Mouse (Mus musculus) lung, embryonic 15.5 days (tissue): ENCODE results near the gene Tor3a. TPM values are rescaled to one million over a fixed set of nuclear protein-coding genes. Genes with fewer than 3 reads are reported as not detected.

Source experiments
- ATAC-seq: fragments of 200-750 bp; cut with Nextera tagmentation; 2 replicates; pipeline ENCODE4 v1.8.0; 2017; ENCODE audit warnings: moderate number of reproducible peaks, borderline replicate concordance; ENCODE audit not compliant: low FRiP score, low TSS enrichment; ENCODE audit errors: extremely low read depth
- H3K27ac ChIP-seq: fragments of 300-500 bp; sonication (generic); 2 replicates; pipeline ENCODE4 v1.5.1; 2015; ENCODE audit warnings: moderate library complexity, mild to moderate bottlenecking, inconsistent platforms
- H3K27me3 ChIP-seq: fragments of 300-500 bp; sonication (generic); 2 replicates; pipeline ENCODE4 v1.6.1; 2015; ENCODE audit warnings: inconsistent platforms
- H3K36me3 ChIP-seq: fragments of 300-500 bp; sonication (generic); 2 replicates; pipeline ENCODE4 v1.6.1; 2015; ENCODE audit warnings: inconsistent platforms
- H3K4me1 ChIP-seq: fragments of 300-500 bp; sonication (generic); 2 replicates; pipeline ENCODE4 v1.6.1; 2015; ENCODE audit warnings: inconsistent platforms
- H3K4me2 ChIP-seq: fragments of 300-500 bp; sonication (generic); 2 replicates; pipeline ENCODE4 v1.6.1; 2015; ENCODE audit warnings: inconsistent platforms, mild to moderate bottlenecking, moderate library complexity
- H3K4me3 ChIP-seq: fragments of 300-500 bp; sonication (generic); 2 replicates; pipeline ENCODE4 v1.5.1; 2015; ENCODE audit warnings: mild to moderate bottlenecking, inconsistent platforms
- H3K9ac ChIP-seq: fragments of 300-500 bp; sonication (generic); 2 replicates; pipeline ENCODE4 v1.6.1; 2015; ENCODE audit warnings: inconsistent platforms
- H3K9me3 ChIP-seq: fragments of 300-500 bp; sonication (generic); 2 replicates; pipeline ENCODE4 v1.6.1; 2016; ENCODE audit warnings: inconsistent platforms
- WGBS: fragments of 180-500 bp; shearing (Covaris S2); methylation state at CpG from one replicate; pipeline ENCODE4 v1.1.7; 2015; 5-methylcytosine and 5-hydroxymethylcytosine counted together
- polyA plus RNA-seq: library from polyadenylated mRNA; unstranded; fragments of >200 nt; fragmentation: Nextera tagmentation; extraction: Ambion mirVana; gene quantifications from 2 replicates; pipeline ENCODE4 v1.2.1, GENCODE M21; 2015

Gene Tor3a
- polyA plus RNA-seq, 1 experiment from 2014 or later: 12.3 TPM

- ATAC-seq: no peak
- WGBS: 30% methylated on average over 1 of the region's 1 CpGs
These were observed 49.9 kb downstream of the Tor3a start for GRCm38 (mm10) chr1:156624231-156624630.

GRCm38 (mm10) chr1:156620951-156621350, 53.2 kb downstream of the Tor3a start:
- Histone ChIP-seq H3K27me3 (no peaks in the 10 kb centered on the region), H3K4me2 (no peak overlapping the region), H3K4me3 (no peak overlapping the region), H3K36me3 (peaks cover 13% of the 10 kb centered on the region), H3K9ac (no peak overlapping the region), H3K27ac (peak overlapping the region; percentile 70), H3K4me1 (peaks cover 24% of the 10 kb centered on the region), H3K9me3 (no peaks in the 10 kb centered on the region)
- whole genome bisulfite sequencing: 57% methylated on average over 3 of the region's 3 CpGs
- ATAC-seq: no peak

More at GRCm38 (mm10) chr1:156624231-156624630, 49.9 kb downstream of the Tor3a start:
- no peaks in the 10 kb centered on the region for H3K27me3 ChIP-seq
- no peak overlapping the region for H3K4me3 ChIP-seq
- H3K4me2 ChIP-seq: no peak overlapping the region
- H3K27ac ChIP-seq: no peak overlapping the region
- no peaks in the 10 kb centered on the region for H3K9me3 ChIP-seq
- H3K9ac ChIP-seq: no peak overlapping the region
- peaks cover 15% of the 10 kb centered on the region for H3K36me3 ChIP-seq
- H3K4me1 ChIP-seq: peaks cover 9% of the 10 kb centered on the region

- H3K4me1 ChIP-seq: peaks cover 29% of the 10 kb centered on the region
- no peaks in the 10 kb centered on the region for H3K9me3 ChIP-seq
- peaks cover 10% of the 10 kb centered on the region for H3K36me3 ChIP-seq
- WGBS: 54% methylated on average over 4 of the region's 4 CpGs
- H3K27ac ChIP-seq: peak overlapping the region; percentile 70
- H3K4me3 ChIP-seq: no peak overlapping the region
- H3K4me2 ChIP-seq: no peak overlapping the region
- H3K27me3 ChIP-seq: no peaks in the 10 kb centered on the region
- H3K9ac ChIP-seq: no peak overlapping the region
- peak; percentile 66 for ATAC-seq
These were observed 53.8 kb downstream of the Tor3a start for GRCm38 (mm10) chr1:156620292-156620909.

- Histone ChIP-seq H3K4me2 (peak overlapping the region; percentile 18; the same call in 1 of the 2 replicates), H3K9ac (no peak overlapping the region), H3K9me3 (no peaks in the 10 kb centered on the region), H3K27me3 (no peaks in the 10 kb centered on the region), H3K4me3 (no peak overlapping the region), H3K4me1 (peaks cover 44% of the 10 kb centered on the region), H3K36me3 (peaks cover 4% of the 10 kb centered on the region; the same call in 1 of the 2 replicates), H3K27ac (no peak overlapping the region)
- no peak for ATAC-seq
- WGBS: 50% methylated on average over 4 of the region's 4 CpGs
These were observed 56.3 kb downstream of the Tor3a start for GRCm38 (mm10) chr1:156617811-156618210.

- Histone ChIP-seq H3K36me3 (no peaks in the 10 kb centered on the region), H3K27me3 (no peaks in the 10 kb centered on the region), H3K9ac (no peak overlapping the region), H3K9me3 (no peaks in the 10 kb centered on the region), H3K4me2 (peak overlapping the region; percentile 18), H3K4me1 (peaks cover 44% of the 10 kb centered on the region), H3K4me3 (no peak overlapping the region), H3K27ac (peak overlapping the region; percentile 38)
- no peak for ATAC-seq
- WGBS: 57% methylated on average over 12 of the region's 12 CpGs
These were observed 57.1 kb downstream of the Tor3a start for GRCm38 (mm10) chr1:156616989-156617598.

GRCm38 (mm10) chr1:156615381-156616133, 58.6 kb downstream of the Tor3a start:
- 20% methylated on average over 13 of the region's 13 CpGs for WGBS
- H3K36me3 ChIP-seq: no peaks in the 10 kb centered on the region
- H3K4me3 ChIP-seq: peak overlapping the region; percentile 25
- H3K4me2 ChIP-seq: peak overlapping the region; percentile 48
- H3K9ac ChIP-seq: no peak overlapping the region
- H3K27ac ChIP-seq: peak overlapping the region; percentile 59
- peaks cover 42% of the 10 kb centered on the region for H3K4me1 ChIP-seq
- H3K9me3 ChIP-seq: no peaks in the 10 kb centered on the region
- ATAC-seq: peak; percentile 79
- H3K27me3 ChIP-seq: no peaks in the 10 kb centered on the region

GRCm38 (mm10) chr1:156614710-156615109, 59.4 kb downstream of the Tor3a start:
- Histone ChIP-seq H3K9me3 (no peaks in the 10 kb centered on the region), H3K4me3 (no peak overlapping the region), H3K27me3 (no peaks in the 10 kb centered on the region), H3K36me3 (no peaks in the 10 kb centered on the region), H3K9ac (no peak overlapping the region), H3K27ac (no peak overlapping the region), H3K4me2 (no peak overlapping the region), H3K4me1 (peaks cover 35% of the 10 kb centered on the region)
- ATAC-seq: no peak
- WGBS: 79% methylated on average over 1 of the region's 1 CpGs

GRCm38 (mm10) chr1:156613855-156614530, 60.2 kb downstream of the Tor3a start:
- Histone ChIP-seq H3K27me3 (no peaks in the 10 kb centered on the region), H3K4me3 (no peak overlapping the region), H3K36me3 (no peaks in the 10 kb centered on the region), H3K9ac (no peak overlapping the region), H3K4me2 (no peak overlapping the region), H3K4me1 (peaks cover 35% of the 10 kb centered on the region), H3K9me3 (no peaks in the 10 kb centered on the region), H3K27ac (peak overlapping the region; percentile 30)
- 36% methylated on average over 9 of the region's 9 CpGs for WGBS
- ATAC-seq: no peak; the same call in 1 of the 2 replicates

- WGBS: 73% methylated on average over 1 of the region's 1 CpGs
- Histone ChIP-seq H3K9me3 (no peaks in the 10 kb centered on the region), H3K9ac (no peak overlapping the region), H3K36me3 (no peaks in the 10 kb centered on the region), H3K27ac (no peak overlapping the region), H3K4me3 (no peak overlapping the region), H3K4me1 (peaks cover 14% of the 10 kb centered on the region), H3K27me3 (no peaks in the 10 kb centered on the region), H3K4me2 (no peak overlapping the region)
- no peak for ATAC-seq
These were observed 63.9 kb downstream of the Tor3a start for GRCm38 (mm10) chr1:156610257-156610656.

- no peak overlapping the region for H3K27ac ChIP-seq
- H3K4me3 ChIP-seq: no peak overlapping the region
- 0 out of 2 replicates have a peak, but pooled peaks cover 6% of the 10 kb centered on the region for H3K4me1 ChIP-seq
- WGBS: 91% methylated on average over 2 of the region's 2 CpGs
- no peak for ATAC-seq
- H3K36me3 ChIP-seq: no peaks in the 10 kb centered on the region
- H3K9ac ChIP-seq: no peak overlapping the region
- no peaks in the 10 kb centered on the region for H3K27me3 ChIP-seq
- H3K4me2 ChIP-seq: no peak overlapping the region
- no peaks in the 10 kb centered on the region for H3K9me3 ChIP-seq
These were observed 65.7 kb downstream of the Tor3a start for GRCm38 (mm10) chr1:156608496-156608895.

- H3K27me3 ChIP-seq: no peaks in the 10 kb centered on the region
- H3K36me3 ChIP-seq: no peaks in the 10 kb centered on the region
- H3K9me3 ChIP-seq: no peaks in the 10 kb centered on the region
- H3K4me2 ChIP-seq: no peak overlapping the region
- 80% methylated on average over 2 of the region's 2 CpGs for WGBS
- H3K4me3 ChIP-seq: no peak overlapping the region
- 0 out of 2 replicates have a peak, but pooled peaks cover 6% of the 10 kb centered on the region for H3K4me1 ChIP-seq
- ATAC-seq: no peak
- H3K27ac ChIP-seq: no peak overlapping the region
- no peak overlapping the region for H3K9ac ChIP-seq
These were observed 68.2 kb downstream of the Tor3a start for GRCm38 (mm10) chr1:156605940-156606339.
